In genomic region chr10:62481108-62481852, GRCm38 (mm10) we compare ENCODE assay signal across 1 mouse cellular context.
TF ChIP-seq lines count a peak whose summit lies in the region.

No protein-coding gene starts in this region.

TF ChIP-seq in MEL, 35 proteins besides CTCF, POLR2A, EP300 and RAD21 (continued from another document):
- TF ChIP-seq MEF2A (IDR thresholded peaks at IDR 0.05; ENCODE audit: extremely low read depth, insufficient replicate concordance, low read depth, low read length, poor library complexity, severe bottlenecking), result no peak
- TF ChIP-seq NELFE (IDR thresholded peaks at IDR 0.05; ENCODE audit: low read depth, low read length), result no peak
